Mouse (Mus musculus) large intestine, adult 2 months (tissue): ENCODE measurements at regions not wholly inside any gene's neighbourhood (a gene's known extent, or its start where the extent isn't known, plus 50 kb on each side); places are given as distances from the start of the nearest gene placed in this dataset.

ENCODE experiments used
- DNase-seq: peaks from one replicate; pipeline ENCODE4 v3.0.0-alpha.2; 2012; ENCODE audit warnings: low read depth, low spot score
- WGBS: fragments of 180-500 bp; shearing (Covaris S2); methylation state at CpG from one replicate; pipeline ENCODE4 v1.1.7; 2018; 5-methylcytosine and 5-hydroxymethylcytosine counted together

GRCm38 (mm10) chr2:74032177-74033021 is 121.3 kb upstream of the Atp5g3 start:
- WGBS, result 31% methylated on average over 11 of the region's 11 CpGs
- DNase-seq, result no peak

- DNase-seq, result no peak
- 88% methylated on average over 9 of the region's 9 CpGs for WGBS
Observed at GRCm38 (mm10) chr2:74029938-74030337, 118.8 kb upstream of the Atp5g3 start.

GRCm38 (mm10) chr2:74027404-74028104 is 116.4 kb upstream of the Atp5g3 start:
- DNase-seq, result no peak
- 53% methylated on average over 11 of the region's 11 CpGs for WGBS

- no peak for DNase-seq
- WGBS, result 88% methylated on average over 7 of the region's 7 CpGs
Observed at GRCm38 (mm10) chr2:74015146-74015545, 104.0 kb upstream of the Atp5g3 start.

GRCm38 (mm10) chr2:74014201-74014600 is 103.1 kb upstream of the Atp5g3 start:
- DNase-seq, result no peak
- 90% methylated on average over 3 of the region's 3 CpGs for WGBS

- peak; percentile 11 for DNase-seq
- WGBS, result 10% methylated on average over 2 of the region's 2 CpGs
Observed at GRCm38 (mm10) chr2:73998531-73998930, 87.4 kb upstream of the Atp5g3 start.

- WGBS, result 80% methylated on average over 5 of the region's 5 CpGs
- no peak for DNase-seq
Observed at GRCm38 (mm10) chr2:73996986-73997385, 85.9 kb upstream of the Atp5g3 start.

GRCm38 (mm10) chr2:73991818-73992217 is 80.7 kb upstream of the Atp5g3 start:
- WGBS, result 80% methylated on average over 11 of the region's 11 CpGs
- no peak for DNase-seq

GRCm38 (mm10) chr2:73987441-73988105 is 76.4 kb upstream of the Atp5g3 start:
- DNase-seq, result no peak
- 85% methylated on average over 10 of the region's 10 CpGs for WGBS

- no peak for DNase-seq
- 63% methylated on average over 6 of the region's 6 CpGs for WGBS
Observed at GRCm38 (mm10) chr2:73985911-73986250, 74.8 kb upstream of the Atp5g3 start.

GRCm38 (mm10) chr2:73985238-73985910 is 74.2 kb upstream of the Atp5g3 start:
- no peak for DNase-seq
- WGBS, result 74% methylated on average over 14 of the region's 14 CpGs

GRCm38 (mm10) chr2:73983166-73983565 is 72.0 kb upstream of the Atp5g3 start:
- no peak for DNase-seq
- 11% methylated on average over 4 of the region's 4 CpGs for WGBS

- DNase-seq, result no peak
- WGBS, result 66% methylated on average over 15 of the region's 15 CpGs
Observed at GRCm38 (mm10) chr2:73978072-73978471, 66.9 kb upstream of the Atp5g3 start.

- no peak for DNase-seq
- WGBS, result 74% methylated on average over 3 of the region's 3 CpGs
Observed at GRCm38 (mm10) chr2:73973774-73974173, 62.6 kb upstream of the Atp5g3 start.

- WGBS, result 67% methylated on average over 7 of the region's 7 CpGs
- no peak for DNase-seq
Observed at GRCm38 (mm10) chr2:73967618-73968017, 56.5 kb upstream of the Atp5g3 start.

GRCm38 (mm10) chr2:73965595-73965994 is 54.5 kb upstream of the Atp5g3 start:
- DNase-seq, result no peak
- WGBS, result 4% methylated on average over 4 of the region's 4 CpGs
